Comparison of ENCODE assay signal across 8 mouse cellular contexts in genomic region chr14:14347151-14347835, GRCm38 (mm10). TPM values are rescaled to one million over a fixed set of nuclear protein-coding genes. Genes with fewer than 3 reads are reported as not detected.
A peak's percentile ranks its signal among the peaks of the same experiment; 100 is the strongest.
DNase-seq lines count a peak whose midpoint lies in the region; ATAC-seq and TF ChIP-seq lines count a peak whose summit lies in the region.

No protein-coding gene starts in this region.

- H3K36me3 ChIP-seq in kidney, embryonic 14.5 days (ENCODE audit: control insufficient read depth, insufficient read depth, low read length) = no peaks in the 10 kb centered on the region
- no peaks in the 10 kb centered on the region for H3K36me3 ChIP-seq in forebrain, postnatal 0 days (ENCODE audit: insufficient read depth)
- peaks cover 17% of the 10 kb centered on the region; the same call in 1 of the 2 replicates for H3K36me3 ChIP-seq in intestine, embryonic 16.5 days (ENCODE audit: control insufficient read depth, insufficient read depth, low read length)
- peaks cover 30% of the 10 kb centered on the region for H3K36me3 ChIP-seq in liver, embryonic 13.5 days

- peak; percentile 4 for ATAC-seq in kidney, embryonic 14.5 days (ENCODE audit: low FRiP score, low TSS enrichment)
- no peak; the same call in 1 of the 2 replicates for ATAC-seq in forebrain, postnatal 0 days
- peak; percentile 10; the same call in 1 of the 2 replicates for ATAC-seq in intestine, embryonic 16.5 days
- ATAC-seq in liver, embryonic 13.5 days (ENCODE audit: low read depth) = no peak
- no peak for ATAC-seq in activated CD4-positive, CD25-positive, alpha-beta regulatory T cell, adult 4 months

- H3K4me3 ChIP-seq in kidney, embryonic 14.5 days (ENCODE audit: low read length) = no peak overlapping the region
- no peak overlapping the region; the same call in 1 of the 2 replicates for H3K4me3 ChIP-seq in forebrain, postnatal 0 days (ENCODE audit: low read depth, low read length)
- peak overlapping the region; percentile 58 for H3K4me3 ChIP-seq in intestine, embryonic 16.5 days (ENCODE audit: low read length)
- H3K4me3 ChIP-seq in liver, embryonic 13.5 days (replicated peaks) = peak overlapping the region; percentile 61

- no peak for TF ChIP-seq CTCF in forebrain, postnatal 0 days (IDR thresholded peaks at IDR 0.05; ENCODE audit: low read depth)

- no peak overlapping the region for H3K9ac ChIP-seq in kidney, embryonic 14.5 days (ENCODE audit: low read depth, low read length)
- no peak overlapping the region for H3K9ac ChIP-seq in forebrain, postnatal 0 days
- H3K9ac ChIP-seq in intestine, embryonic 16.5 days (ENCODE audit: low read depth, low read length) = no peak overlapping the region
- H3K9ac ChIP-seq in liver, embryonic 13.5 days = no peak overlapping the region

- H3K27ac ChIP-seq in kidney, embryonic 14.5 days (ENCODE audit: low read depth, low read length) = no peak overlapping the region
- H3K27ac ChIP-seq in forebrain, postnatal 0 days (ENCODE audit: low read depth, low read length) = no peak overlapping the region
- no peak overlapping the region for H3K27ac ChIP-seq in intestine, embryonic 16.5 days (ENCODE audit: low read length)
- no peak overlapping the region for H3K27ac ChIP-seq in liver, embryonic 13.5 days

- DNase-seq in kidney, adult 18-20 months = no peak
- DNase-seq in T-cell, adult 2 months (ENCODE audit: low spot score) = peak; percentile 75
- DNase-seq in forebrain, postnatal 0 days = peak; percentile 9
- peak; percentile 22 for DNase-seq in liver, embryonic 13.5 days
- DNase-seq in retina, adult 2 months (ENCODE audit: low read depth, low spot score) = peak; percentile 39

- no peaks in the 10 kb centered on the region for H3K27me3 ChIP-seq in kidney, embryonic 14.5 days (ENCODE audit: control insufficient read depth, insufficient read depth, low read length)
- no peaks in the 10 kb centered on the region for H3K27me3 ChIP-seq in forebrain, postnatal 0 days (ENCODE audit: insufficient read depth, low read length)
- H3K27me3 ChIP-seq in intestine, embryonic 16.5 days (replicated peaks; ENCODE audit: control insufficient read depth, insufficient read depth, low read length) = no peaks in the 10 kb centered on the region
- no peaks in the 10 kb centered on the region for H3K27me3 ChIP-seq in liver, embryonic 13.5 days

- 0 out of 2 replicates have a peak, but pooled peaks cover 2% of the 10 kb centered on the region for H3K4me1 ChIP-seq in kidney, embryonic 14.5 days (ENCODE audit: control insufficient read depth, insufficient read depth, low read length)
- no peaks in the 10 kb centered on the region for H3K4me1 ChIP-seq in forebrain, postnatal 0 days (ENCODE audit: insufficient read depth)
- no peaks in the 10 kb centered on the region for H3K4me1 ChIP-seq in intestine, embryonic 16.5 days (ENCODE audit: control insufficient read depth, insufficient read depth, low read length)
- H3K4me1 ChIP-seq in liver, embryonic 13.5 days (replicated peaks) = peaks cover 13% of the 10 kb centered on the region

- H3K4me2 ChIP-seq in kidney, embryonic 14.5 days (replicated peaks; ENCODE audit: low read depth, low read length) = no peak overlapping the region
- peak overlapping the region; percentile 88; the same call in 1 of the 2 replicates for H3K4me2 ChIP-seq in forebrain, postnatal 0 days (ENCODE audit: low read depth)
- H3K4me2 ChIP-seq in intestine, embryonic 16.5 days (ENCODE audit: low read depth, low read length) = peak overlapping the region; percentile 90; the same call in 1 of the 2 replicates
- peak overlapping the region; percentile 76 for H3K4me2 ChIP-seq in liver, embryonic 13.5 days

- 81% methylated on average over 17 of the region's 17 CpGs for WGBS in kidney, embryonic 14.5 days
- 83% methylated on average over 17 of the region's 17 CpGs for WGBS in forebrain, postnatal 0 days
- WGBS in intestine, embryonic 16.5 days = 80% methylated on average over 17 of the region's 17 CpGs
- WGBS in liver, embryonic 13.5 days (ENCODE audit: insufficient replicate concordance) = 60% methylated on average over 17 of the region's 17 CpGs

- peaks cover 53% of the 10 kb centered on the region for H3K9me3 ChIP-seq in kidney, embryonic 14.5 days (ENCODE audit: control insufficient read depth, low read length)
- peaks cover 5% of the 10 kb centered on the region; the same call in 1 of the 2 replicates for H3K9me3 ChIP-seq in forebrain, postnatal 0 days (ENCODE audit: low read length)
- peaks cover 45% of the 10 kb centered on the region for H3K9me3 ChIP-seq in intestine, embryonic 16.5 days (ENCODE audit: control insufficient read depth, low read length)
- peaks cover 56% of the 10 kb centered on the region for H3K9me3 ChIP-seq in liver, embryonic 13.5 days (replicated peaks)

RNA-seq across cellular contexts. Expression of gene Il3ra, which starts 1.2 kb away (rescaled TPM):
- polyA plus RNA-seq in kidney, embryonic 14.5 days (2014; fragmentation: Nextera tagmentation; extraction: Ambion mirVana) = 4.0 and 4.1 TPM in 2 replicates
- total RNA-seq in forebrain, postnatal 0 days (2014; rRNA removed) = 4.5 and 7.7 TPM in 2 replicates
- polyA plus RNA-seq in forebrain, postnatal 0 days (2015; fragmentation: Nextera tagmentation; extraction: Ambion mirVana) = 1.6 and 2.0 TPM in 2 replicates
- polyA plus RNA-seq in intestine, embryonic 16.5 days (2015; fragmentation: Nextera tagmentation; extraction: Ambion mirVana) = 6.6 and 6.9 TPM in 2 replicates
- polyA plus RNA-seq in liver, embryonic 13.5 days (2015; fragmentation: Nextera tagmentation; extraction: Ambion mirVana) = 2.3 and 2.4 TPM in 2 replicates
- 1 to 10 TPM; 8.2 to 8.5 TPM for polyA plus RNA-seq in activated CD4-positive, CD25-positive, alpha-beta regulatory T cell, adult 4 months (2017; shearing (Covaris generic))

RNA-seq across cellular contexts. Expression of gene Olfr31, which starts 24.7 kb away (rescaled TPM):
- not detected in 2 replicates for polyA plus RNA-seq in kidney, embryonic 14.5 days (2014; fragmentation: Nextera tagmentation; extraction: Ambion mirVana)
- total RNA-seq in forebrain, postnatal 0 days (2014; rRNA removed) = not detected in 2 replicates
- polyA plus RNA-seq in forebrain, postnatal 0 days (2015; fragmentation: Nextera tagmentation; extraction: Ambion mirVana) = 0.11 TPM in 1 of 2 replicates, not detected in the other
- polyA plus RNA-seq in intestine, embryonic 16.5 days (2015; fragmentation: Nextera tagmentation; extraction: Ambion mirVana) = not detected in 2 replicates
- polyA plus RNA-seq in liver, embryonic 13.5 days (2015; fragmentation: Nextera tagmentation; extraction: Ambion mirVana) = not detected in 2 replicates
- not detected for polyA plus RNA-seq in activated CD4-positive, CD25-positive, alpha-beta regulatory T cell, adult 4 months (2017; shearing (Covaris generic))

RNA-seq across cellular contexts. Expression of gene Olfr721-ps1, which starts 53.8 kb away (rescaled TPM):
- polyA plus RNA-seq in kidney, embryonic 14.5 days (2014; fragmentation: Nextera tagmentation; extraction: Ambion mirVana) = not detected in 2 replicates
- total RNA-seq in forebrain, postnatal 0 days (2014; rRNA removed) = not detected in 2 replicates
- polyA plus RNA-seq in forebrain, postnatal 0 days (2015; fragmentation: Nextera tagmentation; extraction: Ambion mirVana) = not detected in 2 replicates
- polyA plus RNA-seq in intestine, embryonic 16.5 days (2015; fragmentation: Nextera tagmentation; extraction: Ambion mirVana) = not detected in 2 replicates
- not detected in 2 replicates for polyA plus RNA-seq in liver, embryonic 13.5 days (2015; fragmentation: Nextera tagmentation; extraction: Ambion mirVana)
- not detected for polyA plus RNA-seq in activated CD4-positive, CD25-positive, alpha-beta regulatory T cell, adult 4 months (2017; shearing (Covaris generic))

Comparison
In these comparisons a context has a peak if more than half of its experiments do, and no peak if none do; other contexts are left out.
1. ATAC-seq: peak in kidney, embryonic 14.5 days (single experiment) and intestine, embryonic 16.5 days (single experiment); none in forebrain, postnatal 0 days (single experiment), liver, embryonic 13.5 days (single experiment) and activated CD4-positive, CD25-positive, alpha-beta regulatory T cell, adult 4 months (single experiment).
2. H3K4me3 ChIP-seq: peak in intestine, embryonic 16.5 days (single experiment) and liver, embryonic 13.5 days (single experiment); none in kidney, embryonic 14.5 days (single experiment) and forebrain, postnatal 0 days (single experiment).